Mouse (Mus musculus) lung, postnatal 14 days (tissue): ENCODE results near the gene Washc1.
"Not testable (repeated sequence)": the region's sequence is repeated elsewhere in the genome, so short reads cannot be mapped to it uniquely, and the experiment has no call there.

Experiments
- DNase-seq: peaks from one replicate; pipeline ENCODE4 v3.0.0; 2021

The Washc1 gene

DNA sequence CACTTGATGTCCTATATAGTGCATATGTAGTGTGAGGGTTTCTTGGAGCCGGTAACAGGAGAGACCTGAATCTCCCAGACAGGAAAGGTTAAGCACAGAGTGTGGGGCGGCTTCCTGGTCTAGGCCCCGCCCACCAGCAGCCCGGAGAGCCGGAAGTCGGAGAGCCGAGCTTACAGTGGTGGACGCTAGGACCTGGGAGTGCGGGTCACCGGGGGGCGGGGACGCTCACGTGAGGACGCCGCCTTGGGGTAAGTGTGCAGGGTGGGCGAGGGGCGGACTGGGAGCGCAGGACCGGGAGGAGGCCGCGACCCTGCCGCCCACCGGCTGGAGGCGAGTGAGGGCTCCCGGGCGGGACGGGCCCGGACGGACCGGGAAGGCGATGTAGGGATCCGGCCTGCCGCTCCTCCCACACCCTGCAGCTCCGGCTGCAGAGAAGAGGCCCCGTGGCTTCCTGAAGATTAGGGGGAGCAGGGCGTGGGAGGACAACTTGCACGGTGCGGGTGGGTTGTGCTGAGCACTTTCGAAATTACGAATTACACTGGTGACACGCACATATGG is at the start of gene Washc1:
Gene Washc1 (plus strand): TSS at position 144 of the 558 bp plus-strand sequence.
- DNase-seq = peak; percentile 89

DNA sequence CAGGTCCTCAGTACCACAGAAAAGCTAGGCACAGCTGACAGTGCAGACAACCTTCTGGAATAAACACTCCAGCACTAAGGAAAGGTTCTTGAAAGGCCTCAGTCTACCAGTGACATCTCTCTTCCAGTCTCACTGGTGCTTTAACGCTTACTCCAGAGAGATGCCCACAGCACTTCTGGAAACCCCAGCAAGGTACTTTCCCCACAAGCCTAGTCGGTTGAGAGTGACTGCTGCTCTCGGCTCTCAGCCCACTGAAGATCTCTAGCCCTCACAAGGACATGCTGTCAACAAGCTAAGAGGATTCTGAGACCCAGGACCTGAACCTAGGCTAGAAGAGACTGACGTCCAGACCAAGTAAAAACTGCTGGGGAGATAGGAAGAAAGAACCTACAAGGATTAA is 46.2 kb upstream of the Washc1 start:
- DNase-seq = no peak

- DNase-seq = not testable (repeated sequence)
These were observed 42.3 kb upstream of the Washc1 start for GRCm38 (mm10) chr17:66069036-66069435.

GRCm38 (mm10) chr17:66073971-66074370 is 37.4 kb upstream of the Washc1 start:
- no peak for DNase-seq

DNA sequence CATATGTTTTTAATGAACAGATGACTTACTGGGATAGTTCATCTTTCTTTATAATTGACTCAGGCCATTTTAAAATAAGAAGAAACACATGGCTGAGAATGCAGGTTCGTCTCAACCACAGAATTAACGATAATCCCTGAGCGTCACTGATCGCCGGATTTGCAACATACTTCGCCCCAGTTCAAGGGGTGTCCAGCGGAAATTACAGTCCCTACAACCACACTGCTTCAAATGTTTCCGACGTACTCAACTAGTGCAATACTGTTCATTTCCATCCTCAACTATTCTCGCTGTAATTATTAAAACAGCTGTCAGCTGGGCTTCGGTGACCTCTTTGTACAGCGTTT is 35.5 kb upstream of the Washc1 start:
- peak; percentile 6 for DNase-seq

DNA sequence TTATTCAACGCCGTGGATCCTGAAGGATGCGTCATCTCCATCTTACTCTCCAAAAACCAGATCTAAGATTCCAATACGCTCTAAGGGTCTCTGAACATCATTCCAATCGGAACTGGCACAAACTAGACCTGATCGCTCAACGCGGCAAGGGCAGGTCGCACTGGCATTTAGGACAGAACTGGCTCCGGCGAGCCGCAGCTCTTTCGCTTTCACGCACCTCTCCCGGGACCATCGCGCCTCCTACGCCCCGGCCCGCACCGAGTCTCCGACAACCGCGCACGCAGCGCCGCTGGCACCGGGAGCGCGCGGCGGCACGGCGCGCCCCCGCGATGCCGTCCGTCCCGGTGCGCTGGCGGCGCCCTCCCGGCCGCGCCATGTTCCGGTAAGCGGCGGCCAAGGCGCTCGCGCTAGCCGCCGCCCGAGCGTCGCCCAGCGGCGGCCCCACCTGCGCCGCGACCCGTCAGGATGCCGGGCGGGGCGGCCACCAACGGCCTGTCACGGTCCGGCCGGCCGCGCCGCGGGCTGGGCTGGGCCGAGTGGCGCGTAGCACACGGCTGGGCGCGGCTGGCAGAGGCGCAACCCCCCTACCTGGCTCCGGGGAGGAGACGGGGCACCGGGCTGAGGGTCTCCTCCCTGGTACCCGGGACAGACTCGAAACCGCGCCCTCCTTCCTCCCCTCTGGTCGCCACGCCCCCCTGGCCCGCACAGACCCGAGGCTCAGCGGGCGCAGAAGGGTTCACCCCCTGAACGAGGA is 35.0 kb upstream of the Washc1 start:
- DNase-seq = peak; percentile 35

DNA sequence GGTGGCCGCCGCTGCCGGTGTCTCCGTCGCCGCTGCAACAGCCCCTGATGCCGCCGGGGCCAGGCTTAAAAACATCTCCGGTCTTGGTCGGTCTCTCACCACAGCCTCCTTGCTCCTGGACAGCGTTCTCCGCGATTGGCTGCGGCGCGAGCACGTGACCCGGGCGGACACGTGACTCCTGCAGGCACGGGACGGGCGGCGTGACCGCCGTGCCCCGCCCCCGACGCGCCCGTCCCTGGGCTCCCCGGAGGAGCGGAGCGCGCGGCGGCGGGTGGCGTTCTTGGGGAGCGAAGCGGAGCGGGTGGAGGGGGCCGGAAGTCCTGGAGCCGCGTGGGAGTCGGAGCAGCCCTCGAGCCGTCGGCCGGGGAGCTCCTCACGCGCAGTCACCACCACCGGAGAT is 34.4 kb upstream of the Washc1 start, which contains the start of gene Ankrd12:
Gene Ankrd12 (minus strand): TSS at position 156 of the 400 bp plus-strand sequence.
- peak; percentile 95 for DNase-seq

DNA sequence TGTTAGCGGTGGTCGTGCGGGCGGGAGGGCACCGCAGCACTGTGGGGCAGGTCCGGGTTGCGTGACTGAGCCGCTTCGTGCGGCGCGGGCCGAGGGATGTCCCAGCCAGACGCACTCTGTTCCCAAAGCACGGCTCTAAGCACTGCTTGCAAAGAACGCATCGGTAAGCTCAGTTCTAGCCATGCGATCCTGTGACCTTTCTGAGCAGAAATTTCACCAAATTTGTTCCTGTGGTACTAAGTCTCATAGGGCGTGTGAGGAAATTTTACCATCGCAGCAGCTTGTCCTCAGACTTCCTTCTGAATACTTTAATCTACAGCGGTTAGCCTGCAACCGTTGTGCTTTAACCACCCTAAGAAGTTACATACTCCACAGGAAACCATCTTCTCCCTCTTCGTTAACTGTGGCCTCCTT is 33.9 kb upstream of the Washc1 start:
- DNase-seq = peak; percentile 5

- no peak for DNase-seq
These were observed 26.9 kb upstream of the Washc1 start for GRCm38 (mm10) chr17:66084486-66084885.

- no peak for DNase-seq
These were observed 26.3 kb upstream of the Washc1 start for GRCm38 (mm10) chr17:66085038-66085437.

DNA sequence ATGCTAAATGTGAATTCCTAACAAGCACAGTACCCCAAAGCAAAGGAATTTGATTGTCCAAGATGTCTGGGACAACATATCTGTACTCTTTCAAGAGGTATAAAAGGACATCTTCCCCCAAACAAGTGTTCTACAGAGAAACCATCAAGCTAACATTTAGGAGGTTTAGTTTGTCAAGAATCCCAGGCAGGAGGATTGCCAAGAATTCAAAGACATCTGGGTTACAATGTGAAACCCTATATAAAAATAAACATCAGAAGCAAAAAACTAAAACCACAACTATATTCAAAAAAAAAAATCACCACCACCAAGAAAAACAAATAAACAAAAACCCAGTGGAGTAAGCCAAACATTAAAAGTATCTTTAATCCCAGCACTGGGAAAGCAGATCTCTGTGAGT is 21.1 kb upstream of the Washc1 start:
- no peak for DNase-seq

GRCm38 (mm10) chr17:66091392-66091791 is 20.0 kb upstream of the Washc1 start:
- no peak for DNase-seq

GRCm38 (mm10) chr17:66092065-66092464 is 19.3 kb upstream of the Washc1 start:
- no peak for DNase-seq

- no peak for DNase-seq
These were observed 18.7 kb upstream of the Washc1 start for GRCm38 (mm10) chr17:66092664-66093063.

DNA sequence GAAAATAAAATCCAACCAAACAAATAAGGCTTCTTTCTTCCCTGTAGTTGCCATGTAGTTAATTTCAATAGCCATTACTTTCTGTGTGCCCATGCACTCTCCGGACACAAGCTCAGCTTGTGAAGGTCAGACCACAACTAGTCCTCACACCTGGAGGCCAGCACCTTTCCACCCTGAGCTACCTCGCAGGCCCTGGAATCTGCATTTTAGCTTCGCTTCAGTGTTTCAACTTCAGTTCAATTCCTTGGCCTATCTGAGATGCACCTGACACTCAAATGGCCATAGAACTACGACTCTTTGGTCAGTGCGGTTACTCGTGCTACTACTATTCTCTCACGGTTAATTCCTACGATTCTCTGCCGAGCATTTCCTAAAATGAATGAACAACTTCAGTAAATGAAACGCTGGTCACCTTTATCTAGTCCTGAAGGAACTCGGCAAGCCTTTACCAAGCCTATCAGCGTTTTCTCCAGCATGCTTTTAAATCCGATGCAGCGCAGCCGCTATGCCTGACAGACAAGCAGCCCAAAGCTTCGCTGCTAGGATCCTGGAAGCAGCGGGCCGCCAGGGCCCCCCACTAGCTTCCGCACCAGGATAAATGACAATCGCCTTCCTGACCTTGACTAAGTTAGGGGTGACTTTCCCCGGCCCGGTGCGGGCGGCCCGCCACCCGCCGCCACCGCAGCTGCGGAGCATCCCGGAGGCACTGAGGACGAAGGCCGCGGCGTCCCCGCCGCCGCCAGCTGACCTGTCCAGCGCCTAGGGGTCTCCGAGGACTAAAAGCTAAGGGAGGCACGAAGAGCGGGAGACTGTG is 10.6 kb upstream of the Washc1 start:
- no peak for DNase-seq

DNA sequence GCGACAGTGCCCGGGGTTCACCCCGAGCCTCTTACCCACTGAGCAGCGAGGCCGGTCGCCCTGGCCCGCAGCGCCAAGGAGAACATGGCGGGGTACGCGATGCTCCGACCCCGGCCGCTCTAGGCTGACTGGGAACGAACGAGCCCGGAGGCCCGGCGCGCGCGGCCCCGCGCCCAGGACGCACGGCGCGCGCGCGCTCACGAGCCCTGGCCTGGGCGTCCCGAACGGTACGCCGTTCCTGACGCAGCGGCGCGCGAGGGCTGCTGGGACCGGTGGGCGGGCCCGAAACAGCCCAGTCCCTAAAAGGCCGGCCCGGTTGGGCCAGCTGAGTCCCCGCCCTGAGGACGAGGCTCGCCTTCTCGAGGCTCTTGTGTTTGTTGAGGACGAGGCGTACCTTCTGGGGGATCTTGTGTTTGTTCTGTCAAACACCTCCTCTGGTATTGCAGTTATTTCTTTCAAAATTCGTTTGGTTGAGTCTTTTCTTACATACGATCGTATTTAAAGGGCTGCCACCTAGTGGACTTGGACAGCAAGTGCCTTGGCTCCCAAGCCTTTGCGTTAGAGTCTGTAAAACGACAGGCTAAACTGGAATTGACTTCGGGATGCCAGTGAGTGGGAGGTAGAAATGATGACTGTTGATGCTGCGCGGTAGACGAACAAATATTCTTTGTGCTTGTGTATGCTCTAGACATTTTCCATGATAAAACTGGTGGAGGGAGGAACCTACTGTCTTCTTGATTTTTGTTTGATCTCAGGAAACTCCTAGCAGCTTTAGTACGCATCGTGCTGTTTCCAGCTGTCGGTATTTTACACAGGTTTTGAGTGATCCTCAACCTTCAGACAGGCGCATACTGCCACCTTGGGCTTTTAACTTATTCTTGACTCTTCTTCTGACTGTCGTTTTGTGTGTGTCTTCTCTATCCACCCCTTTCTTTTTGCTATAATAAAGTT is 9.7 kb upstream of the Washc1 start, which contains the start of gene Ndufv2:
Gene Ndufv2 (minus strand): TSS at position 180 of the 951 bp plus-strand sequence.
- peak; percentile 91 for DNase-seq

DNA sequence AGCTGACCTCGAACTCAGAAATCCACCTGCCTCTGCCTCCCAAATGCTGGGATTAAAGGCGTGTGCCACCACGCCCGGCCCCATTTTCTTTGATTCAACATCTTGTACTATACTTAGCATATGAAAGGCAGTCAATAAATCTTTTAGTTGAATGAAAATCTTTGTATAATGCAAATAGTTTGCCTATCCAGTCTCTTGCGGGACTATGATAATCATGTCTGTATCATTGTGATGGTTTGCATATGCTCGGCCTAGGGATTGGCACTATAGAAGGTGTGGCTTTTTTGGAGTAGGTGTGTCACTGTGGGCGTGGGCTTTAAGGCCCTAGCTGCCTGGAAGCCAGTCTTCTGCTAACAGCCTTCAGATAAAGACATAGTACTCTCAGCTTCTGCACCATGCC is 7.3 kb upstream of the Washc1 start:
- no peak for DNase-seq

- DNase-seq = peak; percentile 82
These were observed 4.6 kb upstream of the Washc1 start for GRCm38 (mm10) chr17:66106601-66107267.

- DNase-seq = no peak
These were observed 3.9 kb upstream of the Washc1 start for GRCm38 (mm10) chr17:66107466-66107865.

DNA sequence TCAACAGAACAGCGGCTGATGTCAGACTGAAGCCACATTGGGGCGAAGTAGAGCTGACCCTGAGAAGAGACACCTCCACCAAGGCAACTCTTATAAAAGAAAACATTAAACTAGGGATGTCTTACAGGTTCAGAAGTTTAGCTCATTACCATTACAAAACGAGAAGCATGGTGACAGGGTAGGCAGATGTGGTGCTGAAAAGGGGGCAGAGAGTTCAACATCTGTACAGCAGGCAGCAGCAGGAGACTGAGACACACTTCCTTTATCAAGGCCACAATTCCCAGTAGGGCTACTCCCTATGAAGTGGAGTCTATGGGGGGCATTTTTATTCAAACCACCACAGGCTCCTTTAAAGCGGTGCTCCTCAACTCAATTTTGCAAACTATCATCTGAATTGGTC is 3.1 kb upstream of the Washc1 start:
- no peak for DNase-seq

DNA sequence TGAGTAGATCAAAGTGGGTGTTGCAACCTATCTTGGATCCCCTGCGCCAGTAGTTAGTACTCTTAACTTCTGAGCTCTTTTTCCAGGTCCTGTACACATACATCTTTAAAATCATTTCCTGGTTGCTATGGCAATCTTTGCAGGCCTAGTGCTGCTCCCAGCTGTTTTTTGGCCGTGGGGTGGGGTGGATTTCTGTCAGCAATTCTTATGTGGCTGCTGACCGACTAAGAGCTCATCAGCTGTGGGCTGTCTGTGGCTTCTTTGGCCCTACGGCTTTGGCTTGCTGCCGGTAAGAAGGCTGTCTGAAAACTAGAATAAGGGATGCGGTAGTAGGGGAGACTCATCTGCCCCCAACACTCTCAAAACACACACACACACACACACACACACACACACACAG is 599 bp upstream of the Washc1 start:
- DNase-seq = no peak

- DNase-seq = no peak
These were observed 821 bp downstream of the Washc1 start for GRCm38 (mm10) chr17:66112166-66112565.
